Comparison of ENCODE assay signal across 22 mouse cellular contexts in genomic region chr9:77858127-77858794, GRCm38 (mm10).
"Had no signal": no experiment of that assay in that cellular context is flagged by ENCODE, and none has a peak within 500 bp of the region (broad histone marks: within the 10 kb centered on the region; RNA-seq: fewer than 3 reads in every experiment).

No protein-coding gene starts in this region.

- ATAC-seq: liver, postnatal 0 days had no signal

- H3K36me3 ChIP-seq: limb, embryonic 12.5 days; limb, embryonic 15.5 days; lung, embryonic 15.5 days; neural tube, embryonic 12.5 days; neural tube, embryonic 15.5 days; stomach, embryonic 15.5 days had no signal

- H3K4me3 ChIP-seq: layer of hippocampus, adult 2 months; limb, embryonic 12.5 days; limb, embryonic 15.5 days; lung, embryonic 15.5 days; neural tube, embryonic 12.5 days; neural tube, embryonic 15.5 days; stomach, embryonic 15.5 days had no signal

- H3K27ac ChIP-seq: layer of hippocampus, adult 2 months; limb, embryonic 12.5 days; limb, embryonic 15.5 days; liver, embryonic 14.5 days; lung, embryonic 15.5 days; neural tube, embryonic 12.5 days; neural tube, embryonic 15.5 days; stomach, embryonic 15.5 days had no signal

- DNase-seq: kidney, adult 11 months; kidney, postnatal 14 days; left cerebral cortex, postnatal 4 days; liver, postnatal 0 days; lung, postnatal 14 days; lung, postnatal 4 days; midbrain, embryonic 14.5 days; right cerebral cortex, adult 18-20 months; right cerebral cortex, postnatal 14 days; right cerebral cortex, postnatal 4 days; spleen, adult 18-20 months; thymus, postnatal 36 days had no signal

- H3K9ac ChIP-seq: limb, embryonic 12.5 days; limb, embryonic 15.5 days; liver, embryonic 14.5 days; liver, postnatal 0 days; lung, embryonic 15.5 days; neural tube, embryonic 12.5 days; neural tube, embryonic 15.5 days; stomach, embryonic 15.5 days had no signal

- H3K4me1 ChIP-seq: limb, embryonic 15.5 days; lung, embryonic 15.5 days; neural tube, embryonic 12.5 days; stomach, embryonic 15.5 days had no signal

- H3K27me3 ChIP-seq: limb, embryonic 12.5 days; limb, embryonic 15.5 days; lung, embryonic 15.5 days; neural tube, embryonic 12.5 days; neural tube, embryonic 15.5 days; stomach, embryonic 15.5 days had no signal

- H3K9me3 ChIP-seq: limb, embryonic 12.5 days; limb, embryonic 15.5 days; lung, embryonic 15.5 days; neural tube, embryonic 12.5 days; neural tube, embryonic 15.5 days; stomach, embryonic 15.5 days had no signal

- H3K4me2 ChIP-seq: limb, embryonic 12.5 days; limb, embryonic 15.5 days; liver, embryonic 11.5 days; lung, embryonic 15.5 days; midbrain, embryonic 11.5 days; neural tube, embryonic 12.5 days; neural tube, embryonic 15.5 days; stomach, embryonic 15.5 days had no signal
